Mouse (Mus musculus) MEL (cell line): ENCODE measurements around the gene Gipc3. TPM values are rescaled to one million over a fixed set of nuclear protein-coding genes. Genes with fewer than 3 reads are reported as not detected.

Experiments used
- DNase-seq: peaks from one replicate; pipeline ENCODE4 v3.0.0; 2011; ENCODE audit warnings: low read depth, low spot score
- H3K27ac ChIP-seq: 2 replicates; pipeline ENCODE4 v1.5.1; 2012; ENCODE audit warnings: low read depth, mild to moderate bottlenecking, control low read depth, low read length, moderate library complexity; ENCODE audit not compliant: control insufficient read depth
- H3K27me3 ChIP-seq, 2 experiments: fragments of 150-350 bp in 1 of 2; sonication (generic) in 1 of 2; 2 replicates each; pipeline ENCODE4 v1.6.1; 2012; ENCODE audit warnings: low read length in 2 of 2, mild to moderate bottlenecking in 2 of 2, improper control_type of control experiment in 1 of 2, moderate library complexity in 1 of 2; ENCODE audit not compliant: insufficient read depth in 2 of 2, control insufficient read depth in 1 of 2
- H3K36me3 ChIP-seq, 2 experiments: 2 replicates each; pipeline ENCODE4 v1.6.1; 2012 to 2014; ENCODE audit warnings: low read length in 2 of 2, improper control_type of control experiment in 1 of 2, inconsistent platforms in 1 of 2, mild to moderate bottlenecking in 1 of 2; ENCODE audit not compliant: insufficient read depth in 2 of 2, control insufficient read depth in 1 of 2
- H3K4me1 ChIP-seq, 2 experiments: fragments of 150-350 bp in 1 of 2; sonication (generic) in 1 of 2; 2 replicates each; pipeline ENCODE4 v1.6.1; 2012; ENCODE audit warnings: low read length in 2 of 2, improper control_type of control experiment in 1 of 2, mild to moderate bottlenecking in 1 of 2; ENCODE audit not compliant: insufficient read depth in 2 of 2, control insufficient read depth in 1 of 2
- H3K4me3 ChIP-seq, 2 experiments: fragments of 150-350 bp in 1 of 2; sonication (generic) in 1 of 2; 2 replicates each; pipeline ENCODE4 v1.5.1; 2012; ENCODE audit warnings: low read depth in 2 of 2, low read length in 2 of 2, mild to moderate bottlenecking in 2 of 2, moderate library complexity in 2 of 2, control low read depth in 1 of 2, improper control_type of control experiment in 1 of 2; ENCODE audit not compliant: control insufficient read depth in 1 of 2, insufficient read depth in 1 of 2
- H3K79me2 ChIP-seq: 2 replicates; pipeline ENCODE4 v1.6.1; 2012; ENCODE audit warnings: mild to moderate bottlenecking, low read length, moderate library complexity; ENCODE audit not compliant: control insufficient read depth, poor library complexity, insufficient read depth
- H3K9ac ChIP-seq: 2 replicates; pipeline ENCODE4 v1.6.1; 2012; ENCODE audit warnings: low read depth, mild to moderate bottlenecking, control low read depth, low read length, moderate library complexity; ENCODE audit not compliant: control insufficient read depth, poor library complexity, severe bottlenecking
- H3K9me3 ChIP-seq: fragments of 150-350 bp; sonication (generic); replicated peaks from 2 replicates; pipeline ENCODE4 v1.6.1; 2012; ENCODE audit warnings: mild to moderate bottlenecking, low read length, improper control_type of control experiment, moderate library complexity; ENCODE audit not compliant: insufficient read depth
- CTCF ChIP-seq, 3 experiments: IDR thresholded peaks in 2 of 3; conservative IDR thresholded peaks in 1 of 3; 2 replicates each; pipeline ENCODE4 v1.5.1; 2011 to 2012; ENCODE audit warnings: low read length in 3 of 3, low read depth in 2 of 3, mild to moderate bottlenecking in 2 of 3, improper control_type of control experiment in 1 of 3, inconsistent platforms in 1 of 3, mixed read lengths in 1 of 3, moderate library complexity in 1 of 3; ENCODE audit not compliant: control insufficient read depth in 1 of 3, insufficient read depth in 1 of 3, poor library complexity in 1 of 3, severe bottlenecking in 1 of 3
- E2F4 ChIP-seq: IDR thresholded peaks from 2 replicates; pipeline ENCODE4 v1.6.1; 2011; ENCODE audit warnings: low read depth, low read length, improper control_type of control experiment, borderline replicate concordance
- ELF1 ChIP-seq: IDR thresholded peaks from 2 replicates; pipeline ENCODE4 v1.6.1; 2014; ENCODE audit warnings: low read depth, mild to moderate bottlenecking, inconsistent platforms, low read length, improper control_type of control experiment, moderate library complexity
- GATA1 ChIP-seq: IDR thresholded peaks from 2 replicates; pipeline ENCODE4 v1.6.1; 2011; ENCODE audit warnings: low read depth, low read length, improper control_type of control experiment
- HCFC1 ChIP-seq: IDR thresholded peaks from 2 replicates; pipeline ENCODE4 v1.6.1; 2012; ENCODE audit warnings: low read depth, mild to moderate bottlenecking, inconsistent platforms, low read length, improper control_type of control experiment, moderate library complexity
- JUND ChIP-seq: IDR thresholded peaks from 2 replicates; pipeline ENCODE4 v1.6.1; 2011; ENCODE audit warnings: low read depth, mild to moderate bottlenecking, improper control_type of control experiment, low read length
- KAT2A ChIP-seq: conservative IDR thresholded peaks from 2 replicates; pipeline ENCODE4 v1.6.1; 2012; ENCODE audit warnings: low read depth, low read length, improper control_type of control experiment, inconsistent platforms
- MAZ ChIP-seq: IDR thresholded peaks from 2 replicates; pipeline ENCODE4 v1.6.1; 2012; ENCODE audit warnings: low read depth, mild to moderate bottlenecking, inconsistent platforms, low read length, improper control_type of control experiment
- MXI1 ChIP-seq: IDR thresholded peaks from 2 replicates; pipeline ENCODE4 v1.6.1; 2011; ENCODE audit warnings: mild to moderate bottlenecking, low read depth, low read length, improper control_type of control experiment
- MYC ChIP-seq: IDR thresholded peaks from 2 replicates; pipeline ENCODE4 v1.6.1; 2011; ENCODE audit warnings: low read depth, mild to moderate bottlenecking, low read length, improper control_type of control experiment, moderate library complexity
- NELFE ChIP-seq: IDR thresholded peaks from 2 replicates; pipeline ENCODE4 v1.6.1; 2011; ENCODE audit warnings: low read depth, low read length, improper control_type of control experiment
- POLR2AphosphoS2 ChIP-seq: IDR thresholded peaks from 2 replicates; pipeline ENCODE4 v1.6.1; 2011; ENCODE audit warnings: low read length, improper control_type of control experiment
- POLR2AphosphoS5 ChIP-seq: IDR thresholded peaks from 2 replicates; pipeline ENCODE4 v1.6.1; 2012; ENCODE audit warnings: low read depth, borderline replicate concordance, mild to moderate bottlenecking, inconsistent platforms, low read length, moderate library complexity, mixed read lengths
- RAD21 ChIP-seq: IDR thresholded peaks from 2 replicates; pipeline ENCODE4 v1.6.1; 2011; ENCODE audit warnings: mild to moderate bottlenecking, low read depth, low read length, improper control_type of control experiment
- RCOR1 ChIP-seq: IDR thresholded peaks from 2 replicates; pipeline ENCODE4 v1.6.1; 2012; ENCODE audit warnings: low read depth, mild to moderate bottlenecking, inconsistent platforms, low read length, improper control_type of control experiment
- SMC3 ChIP-seq: IDR thresholded peaks from 2 replicates; pipeline ENCODE4 v1.6.1; 2011; ENCODE audit warnings: low read depth, low read length, improper control_type of control experiment
- TCF12 ChIP-seq: IDR thresholded peaks from 2 replicates; pipeline ENCODE4 v1.6.1; 2014; ENCODE audit warnings: low read depth, mild to moderate bottlenecking, inconsistent platforms, low read length, improper control_type of control experiment, moderate library complexity
- UBTF ChIP-seq: IDR thresholded peaks from 2 replicates; pipeline ENCODE4 v1.6.1; 2012; ENCODE audit warnings: low read depth, mild to moderate bottlenecking, inconsistent platforms, low read length, improper control_type of control experiment, moderate library complexity, borderline replicate concordance; ENCODE audit not compliant: insufficient read depth
- ZMIZ1 ChIP-seq: IDR thresholded peaks from 2 replicates; pipeline ENCODE4 v1.6.1; 2012; ENCODE audit warnings: low read depth, mild to moderate bottlenecking, inconsistent platforms, low read length, improper control_type of control experiment, moderate library complexity
- ZNF384 ChIP-seq: IDR thresholded peaks from 2 replicates; pipeline ENCODE4 v1.6.1; 2012; ENCODE audit warnings: low read depth, mild to moderate bottlenecking, inconsistent platforms, low read length, improper control_type of control experiment
- polyA plus RNA-seq, 2 experiments: library from polyadenylated mRNA; stranded (reverse) in 1 of 2; unstranded in 1 of 2; fragments of >175 nt in 1 of 2; fragments of >200 nt in 1 of 2; gene quantifications; 2 replicates each; pipeline versions ENCODE4 v1.2.1 to v1.2.4; 2012; ENCODE audit warnings: low replicate concordance in 2 of 2, low read depth in 1 of 2; ENCODE audit not compliant: insufficient read length in 2 of 2, insufficient read depth in 1 of 2, missing spikeins in 1 of 2
- total RNA-seq: library from RNA; depleted of rRNA; stranded (reverse); fragments of 300-350 nt; gene quantifications from 2 replicates; pipeline ENCODE4 v1.2.3, GENCODE M21; 2012

The Gipc3 gene
- total and polyA plus RNA-seq, 3 experiments: not detected

- no peak overlapping the region for H3K4me3 ChIP-seq
- peak; percentile 59 for DNase-seq
- no peak overlapping the region for H3K9ac ChIP-seq
- no peaks in the 10 kb centered on the region for H3K79me2 ChIP-seq
- H3K9me3 ChIP-seq: no peaks in the 10 kb centered on the region
- TF ChIP-seq E2F4 (no peak), CTCF (IDR thresholded peaks at IDR 0.05 in 2 of 3, conservative IDR thresholded peaks at IDR 0.05 in 1 of 3; ENCODE audit: control insufficient read depth in 1 of 3, insufficient read depth in 1 of 3, low read depth in 2 of 3, low read length in 3 of 3, poor library complexity in 1 of 3, severe bottlenecking in 1 of 3) (peak; percentile 64 to 91 (median 79)), ELF1 (no peak), RCOR1 (no peak), POLR2AphosphoS5 (no peak), ZMIZ1 (no peak), HCFC1 (no peak), POLR2AphosphoS2 (no peak), TCF12 (no peak), MAZ (no peak), UBTF (no peak), JUND (no peak), GATA1 (no peak), MXI1 (no peak), SMC3 (peak; percentile 55), MYC (no peak), ZNF384 (no peak), KAT2A (no peak), NELFE (no peak), RAD21 (0 out of 2 replicates have a peak, but pooled peaks have one; percentile 8)
- TF ChIP-seq, all 39 proteins: peak for 3
- no peaks in the 10 kb centered on the region; a peak in 1 of 4 replicates for H3K36me3 ChIP-seq
- H3K27me3 ChIP-seq: no peaks in the 10 kb centered on the region; a peak in 1 of 4 replicates
- H3K4me1 ChIP-seq: peaks cover 8% of the 10 kb centered on the region in 2 experiments; a peak in 3 of 4 replicates
- H3K27ac ChIP-seq: no peak overlapping the region
Observed at GRCm38 (mm10) chr10:81341333-81341949, 1.6 kb downstream of the Gipc3 start.
